Mouse (Mus musculus): ENCODE measurements at regions not wholly inside any gene's neighbourhood (a gene's known extent, or its start where the extent isn't known, plus 50 kb on each side); places are given as distances from the start of the nearest gene placed in this dataset.

DNA sequence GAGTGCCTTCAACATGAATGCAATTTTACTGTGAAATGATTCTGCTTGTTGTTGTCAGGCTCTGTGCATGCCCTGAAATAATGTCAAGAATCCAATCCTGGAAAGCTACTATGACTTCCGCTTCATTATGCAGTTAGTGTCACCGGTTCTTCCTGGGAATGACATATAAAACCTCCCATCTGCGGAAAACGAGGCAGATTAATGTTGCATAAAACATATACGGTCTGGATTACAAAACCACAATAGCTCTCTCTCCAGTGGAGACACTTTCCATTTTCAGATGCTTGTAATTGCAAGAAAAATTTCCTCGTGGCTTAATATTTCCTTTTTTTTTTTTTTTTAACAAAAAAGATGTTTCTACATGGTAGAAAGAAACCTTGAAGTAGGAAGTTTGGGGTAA is 198.2 kb upstream of the Chl1 start:
- no peak for DNase-seq (ENCODE audit: low spot score in 2 of 2)

DNA sequence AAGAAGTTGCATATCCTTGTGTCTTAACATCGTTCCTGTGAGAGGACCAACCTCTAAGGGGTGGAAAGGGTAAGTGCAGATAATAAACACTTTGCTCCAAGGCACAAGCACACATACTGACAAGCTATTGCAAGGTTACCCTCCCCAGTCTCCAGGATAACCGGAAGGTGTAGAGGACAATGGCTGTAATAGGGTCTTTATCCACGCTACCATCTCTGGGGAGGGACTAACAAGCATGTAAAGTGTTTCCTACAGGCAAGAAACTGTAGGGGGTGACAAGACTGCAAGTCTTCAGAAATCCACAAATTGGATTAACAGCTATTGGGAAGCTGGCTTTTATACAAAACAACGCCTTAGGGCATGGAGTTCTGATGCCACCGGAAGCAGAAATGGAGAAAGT is 197.5 kb upstream of the Chl1 start:
- DNase-seq (ENCODE audit: low spot score in 2 of 2) = no peak

DNA sequence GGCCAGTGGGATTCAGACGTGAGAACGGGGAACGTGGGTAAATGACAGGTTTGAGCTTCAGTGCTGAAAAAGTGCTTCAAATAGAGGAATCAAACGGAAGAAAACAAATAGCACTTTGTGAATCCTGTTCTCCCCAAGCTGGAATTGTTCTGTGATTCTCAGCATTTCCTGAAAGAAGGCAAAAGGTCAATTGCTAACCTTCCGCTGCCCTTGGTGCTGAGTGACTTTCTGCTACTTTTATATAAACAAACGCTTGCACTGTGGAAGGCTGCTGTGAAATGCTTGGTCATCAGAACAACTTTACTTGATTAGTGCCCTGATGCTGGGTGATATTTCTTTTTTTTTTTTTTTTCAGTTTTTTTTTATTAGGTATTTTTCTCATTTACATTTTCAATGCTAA is 192.3 kb upstream of the Chl1 start:
- no peak for DNase-seq (ENCODE audit: low spot score in 2 of 2)

GRCm38 (mm10) chr6:103318677-103319359 is 191.6 kb upstream of the Chl1 start:
- DNase-seq (ENCODE audit: low spot score in 2 of 2) = no peak

GRCm38 (mm10) chr6:103319964-103320363 is 190.4 kb upstream of the Chl1 start:
- no peak for DNase-seq (ENCODE audit: low spot score in 2 of 2)

DNA sequence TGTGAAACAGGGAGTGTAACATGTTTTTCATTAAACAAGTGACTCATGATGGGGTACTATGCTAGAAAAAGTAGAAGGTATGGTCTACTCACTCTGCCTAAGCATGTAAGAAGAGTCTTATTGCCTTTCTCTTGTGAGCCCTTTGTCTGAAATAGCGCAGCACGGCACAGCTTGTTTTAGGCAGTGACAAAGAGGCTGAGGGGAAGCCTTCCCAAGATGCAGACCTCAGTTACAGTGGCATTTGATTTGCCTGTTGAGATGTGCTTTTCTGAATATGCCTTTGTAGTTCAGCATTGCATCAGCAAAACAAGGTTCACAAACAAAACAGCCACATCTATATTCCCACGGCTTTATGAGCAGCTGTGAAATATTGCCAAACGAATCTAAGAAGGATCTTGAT is 189.8 kb upstream of the Chl1 start:
- DNase-seq (ENCODE audit: low spot score in 2 of 2) = no peak

DNA sequence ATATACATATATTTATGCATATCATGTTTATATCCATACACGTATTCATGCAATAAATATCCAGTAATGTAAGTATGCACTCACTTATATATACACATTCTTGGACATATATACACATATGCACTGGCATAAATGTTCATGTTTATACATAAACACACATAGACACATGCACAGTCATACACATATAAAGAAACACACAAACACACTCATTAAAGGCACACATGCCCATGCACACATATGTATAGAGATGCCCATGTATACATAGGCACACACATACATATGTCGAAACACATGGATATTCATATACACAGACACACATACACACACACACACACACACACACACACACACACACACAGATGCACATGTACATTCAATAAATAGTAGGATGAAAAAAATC is 189.3 kb upstream of the Chl1 start:
- DNase-seq (ENCODE audit: low spot score in 2 of 2) = no peak

GRCm38 (mm10) chr6:103322442-103322841 is 187.9 kb upstream of the Chl1 start:
- DNase-seq (ENCODE audit: low spot score in 2 of 2) = no peak

- no peak for DNase-seq (ENCODE audit: low spot score in 2 of 2)
These were observed 174.7 kb upstream of the Chl1 start for GRCm38 (mm10) chr6:103335683-103336082.

DNA sequence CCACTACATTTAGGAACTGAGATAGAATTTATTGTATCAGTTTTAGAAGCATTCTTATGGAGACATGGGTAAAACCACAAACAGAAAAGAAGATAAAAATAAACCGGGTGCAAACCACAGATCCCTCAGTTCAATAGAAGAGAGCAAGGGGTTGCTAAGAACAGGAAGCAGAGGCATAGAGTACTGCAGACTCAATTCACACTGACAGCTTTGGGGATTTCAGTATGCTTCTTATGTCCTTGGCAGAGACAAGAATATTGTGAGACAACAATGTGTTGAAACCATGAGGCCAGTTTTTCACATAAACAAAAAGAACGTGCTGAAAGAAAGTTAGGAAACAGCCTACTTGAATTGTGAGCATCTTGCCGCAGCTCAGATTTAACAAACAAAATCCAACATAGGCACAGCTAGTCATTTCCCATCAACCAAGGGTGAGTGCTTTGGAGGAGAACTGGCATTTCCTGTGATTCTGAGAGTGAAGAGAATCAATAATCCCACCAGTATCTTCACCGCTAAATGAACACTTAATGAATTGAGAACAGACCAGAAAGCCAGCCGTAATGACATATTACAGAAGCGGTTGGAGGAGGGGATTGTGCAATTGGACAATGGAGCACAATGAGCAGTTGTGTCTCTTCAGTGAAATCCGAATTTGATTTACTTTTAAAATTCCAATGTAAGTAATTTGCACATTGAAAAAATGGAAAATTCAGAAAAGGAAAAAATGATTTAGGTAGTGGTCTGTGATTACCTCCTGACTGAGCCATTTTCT is 170.2 kb upstream of the Chl1 start:
- no peak for DNase-seq (ENCODE audit: low spot score in 2 of 2)

- no peak for DNase-seq (ENCODE audit: low spot score in 2 of 2)
These were observed 166.9 kb upstream of the Chl1 start for GRCm38 (mm10) chr6:103343515-103343914.

DNA sequence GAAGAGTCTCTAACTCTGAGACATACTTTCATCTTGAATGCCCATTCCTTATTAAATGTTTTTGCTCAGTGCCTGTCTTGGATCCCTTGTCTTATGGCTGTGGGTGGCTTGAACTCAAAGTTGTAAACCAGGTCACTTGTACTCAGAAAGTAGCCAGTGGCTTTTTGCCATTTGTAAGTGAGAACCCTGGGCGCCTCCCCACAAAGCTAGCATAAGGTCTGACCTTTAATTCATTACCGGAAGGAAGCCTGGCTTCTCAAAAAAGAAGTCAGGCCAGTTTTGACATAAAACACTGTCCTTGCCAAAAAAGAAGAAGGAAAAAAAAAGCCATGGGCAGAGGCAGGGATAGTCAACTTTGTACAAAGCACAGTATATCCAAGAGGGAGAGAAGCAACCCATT is 166.0 kb upstream of the Chl1 start:
- DNase-seq (ENCODE audit: low spot score in 2 of 2) = no peak

DNA sequence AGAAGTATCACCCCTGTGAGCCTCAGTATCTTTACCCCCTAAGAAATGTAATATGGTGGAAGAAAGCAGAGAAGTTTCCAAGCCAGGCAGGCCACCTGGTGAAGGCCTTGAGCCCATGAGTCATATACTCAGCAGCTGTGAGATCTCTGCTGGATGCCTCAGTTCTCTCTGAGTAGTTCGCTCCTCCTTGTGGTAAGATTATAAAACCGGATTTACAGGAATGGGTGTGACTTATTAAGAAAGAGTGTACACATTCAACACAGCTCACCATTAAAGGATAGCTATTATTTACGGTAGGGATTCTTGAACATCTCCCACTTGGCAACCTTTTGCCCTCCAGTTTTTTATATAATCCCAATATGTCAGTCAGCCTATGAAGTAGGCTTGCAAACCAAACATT is 165.2 kb upstream of the Chl1 start:
- no peak for DNase-seq (ENCODE audit: low spot score in 2 of 2)

GRCm38 (mm10) chr6:103352405-103353124 is 157.8 kb upstream of the Chl1 start:
- DNase-seq (ENCODE audit: low spot score in 2 of 2) = no peak

- no peak for DNase-seq (ENCODE audit: low spot score in 2 of 2)
These were observed 157.0 kb upstream of the Chl1 start for GRCm38 (mm10) chr6:103353346-103353745.

DNA sequence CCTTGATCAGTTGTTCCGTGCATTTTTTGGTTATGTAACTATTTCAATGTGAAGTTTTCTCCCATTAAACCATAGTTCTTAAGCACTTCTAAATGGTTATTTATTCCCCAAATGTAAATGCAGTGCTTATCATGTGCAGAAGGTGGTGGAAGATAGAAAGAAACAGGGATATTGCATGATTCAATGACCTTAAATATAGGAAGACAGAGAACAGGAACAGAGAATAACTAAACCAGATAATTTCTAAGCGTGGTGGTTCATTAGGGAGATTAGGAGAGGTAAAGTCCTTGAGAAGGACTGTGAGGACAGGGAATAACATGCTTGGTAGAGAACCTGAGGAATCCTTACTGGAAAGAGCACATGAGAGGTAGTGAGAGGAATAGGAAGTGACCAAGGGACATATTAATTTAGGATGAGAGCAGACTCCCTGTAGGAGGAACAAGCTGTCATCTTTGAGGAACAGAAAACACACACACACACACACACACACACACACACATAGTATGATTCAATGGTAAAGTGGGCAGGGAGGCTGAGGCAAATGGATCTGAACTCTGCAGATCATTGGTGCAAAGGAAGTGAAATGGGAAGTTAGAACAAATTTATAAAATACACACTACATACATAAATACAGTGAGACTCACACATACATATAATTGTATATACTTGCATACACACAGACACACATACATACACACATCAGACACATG is 143.4 kb upstream of the Chl1 start:
- DNase-seq (ENCODE audit: low spot score in 2 of 2) = no peak

DNA sequence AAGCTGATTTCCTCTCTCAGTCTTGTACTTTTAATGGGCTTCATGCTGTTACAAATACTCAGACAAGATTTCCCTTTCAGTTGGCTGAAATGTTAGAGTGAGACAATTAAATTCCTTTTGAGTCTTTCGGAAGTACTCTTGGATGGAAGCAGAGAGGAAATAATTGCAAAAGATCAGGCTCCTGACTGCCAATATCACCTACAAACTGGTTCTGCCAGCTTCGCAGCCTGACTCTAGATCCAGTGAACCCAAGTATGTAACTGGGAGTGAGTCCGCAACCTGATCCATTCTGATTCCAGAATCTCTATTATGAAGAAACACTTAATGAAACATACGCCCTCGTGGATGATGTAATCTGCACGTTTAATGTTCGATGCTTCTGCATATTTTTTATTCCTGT is 135.4 kb upstream of the Chl1 start:
- no peak for DNase-seq (ENCODE audit: low spot score in 2 of 2)

DNA sequence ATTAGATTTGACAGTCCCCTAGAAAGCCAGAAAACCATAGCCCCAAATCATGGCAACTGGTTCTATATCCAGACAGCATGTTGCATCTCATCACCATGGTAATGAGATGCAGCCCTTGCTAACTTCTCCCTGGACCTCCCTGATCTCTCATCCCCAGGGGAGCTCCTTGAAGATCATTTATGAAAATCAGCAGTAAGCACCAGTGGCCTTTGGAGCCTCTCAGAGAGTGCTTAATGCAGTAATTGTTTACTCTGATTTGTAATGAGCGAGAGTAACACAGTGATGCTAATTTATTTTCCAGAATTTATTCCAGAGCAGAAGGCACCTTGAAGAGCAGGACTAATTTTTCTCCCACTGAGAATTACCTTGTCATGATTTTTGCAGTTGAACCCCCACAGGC is 133.1 kb upstream of the Chl1 start:
- DNase-seq (ENCODE audit: low spot score in 2 of 2) = no peak

- DNase-seq (ENCODE audit: low spot score in 2 of 2) = no peak
These were observed 132.3 kb upstream of the Chl1 start for GRCm38 (mm10) chr6:103378047-103378446.

DNA sequence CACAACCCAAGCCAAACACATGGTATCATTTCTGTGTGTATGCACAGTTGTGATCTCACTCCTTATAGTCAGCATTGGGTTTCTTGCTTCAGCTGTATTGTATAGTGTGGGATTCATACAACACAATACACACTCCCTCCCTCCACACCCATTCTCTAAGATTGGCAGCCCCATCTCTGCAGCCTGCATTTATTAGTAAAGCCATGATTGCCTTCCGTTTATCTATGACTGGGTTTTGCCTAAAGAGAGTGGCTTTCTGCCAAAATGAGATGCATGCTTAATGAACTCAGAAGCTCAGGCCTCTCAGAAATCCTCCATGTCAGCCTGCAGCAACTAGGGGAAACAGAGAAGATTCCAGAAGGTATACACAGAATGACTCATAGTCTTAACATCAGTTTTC is 129.4 kb upstream of the Chl1 start:
- DNase-seq (ENCODE audit: low spot score in 2 of 2) = no peak

DNA sequence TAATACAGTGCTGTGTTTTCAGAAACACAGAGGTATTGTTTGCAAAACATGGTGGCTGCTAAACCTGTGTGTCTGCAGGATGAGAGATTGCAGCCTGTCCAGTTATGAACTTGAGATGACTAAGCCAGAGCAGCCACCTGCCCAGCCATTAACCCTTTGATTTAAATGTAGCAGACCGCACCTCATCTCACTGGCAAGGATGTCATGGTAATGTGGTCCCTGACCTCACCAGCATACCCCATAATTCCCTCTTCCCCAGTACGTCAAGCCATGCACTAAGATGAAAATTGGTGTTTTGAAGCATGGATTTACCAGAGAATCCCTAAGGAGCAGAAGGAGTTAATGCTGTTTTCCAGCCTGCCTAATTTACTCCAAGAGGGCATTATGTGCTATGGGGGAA is 128.5 kb upstream of the Chl1 start:
- no peak for DNase-seq (ENCODE audit: low spot score in 2 of 2)

GRCm38 (mm10) chr6:103386591-103386990 is 123.8 kb upstream of the Chl1 start:
- DNase-seq (ENCODE audit: low spot score in 2 of 2) = no peak
